Mouse (Mus musculus) E14TG2a.4 (cell line): ENCODE results near the gene C130050O18Rik.

ENCODE experiments used
- CTCF ChIP-seq: conservative IDR thresholded peaks from 2 replicates; pipeline ENCODE4 v1.5.1; 2014; ENCODE audit warnings: low read length
- NANOG ChIP-seq: IDR thresholded peaks from 2 replicates; pipeline ENCODE4 v1.6.1; 2014; ENCODE audit warnings: borderline replicate concordance, low read length, mixed read lengths
- POU5F1 ChIP-seq: IDR thresholded peaks from 2 replicates; pipeline ENCODE4 v1.6.1; 2014; ENCODE audit warnings: low read length, borderline replicate concordance

- TF ChIP-seq CTCF: no peak
- no peak for TF ChIP-seq NANOG
- no peak for TF ChIP-seq POU5F1
Observed at GRCm38 (mm10) chr5:139405478-139405877, 398 bp downstream of the C130050O18Rik start.
